Mouse (Mus musculus) intestine, embryonic 14.5 days (tissue): ENCODE measurements at regions not wholly inside any gene's neighbourhood (a gene's known extent, or its start where the extent isn't known, plus 50 kb on each side); places are given as distances from the start of the nearest gene placed in this dataset.

ENCODE experiments used
- ATAC-seq: fragments of 200-750 bp; cut with Nextera tagmentation; replicated peaks from 2 replicates; pipeline ENCODE4 v1.8.0; 2017; ENCODE audit warnings: low read depth, moderate number of reproducible peaks, moderate TSS enrichment, moderate library complexity; ENCODE audit not compliant: low FRiP score, low TSS enrichment
- DNase-seq: peaks from one replicate; pipeline ENCODE4 v3.0.0-alpha.2; 2018; ENCODE audit warnings: low spot score
- H3K27ac ChIP-seq: fragments of 300-500 bp; sonication (generic); 2 replicates; pipeline ENCODE4 v1.5.1; 2014; ENCODE audit warnings: low read depth, mild to moderate bottlenecking, control low read depth
- H3K27me3 ChIP-seq: fragments of 300-500 bp; sonication (generic); replicated peaks from 2 replicates; pipeline ENCODE4 v1.6.1; 2014; ENCODE audit warnings: low read length, control low read depth; ENCODE audit not compliant: control insufficient read depth, insufficient read depth
- H3K36me3 ChIP-seq: fragments of 300-500 bp; sonication (generic); 2 replicates; pipeline ENCODE4 v1.6.1; 2014; ENCODE audit warnings: low read length, control low read depth; ENCODE audit not compliant: control insufficient read depth, insufficient read depth
- H3K4me1 ChIP-seq: fragments of 300-500 bp; sonication (generic); replicated peaks from 2 replicates; pipeline ENCODE4 v1.6.1; 2014; ENCODE audit warnings: low read length, control low read depth, mixed read lengths; ENCODE audit not compliant: control insufficient read depth, insufficient read depth
- H3K4me2 ChIP-seq: fragments of 300-500 bp; sonication (generic); 2 replicates; pipeline ENCODE4 v1.6.1; 2014; ENCODE audit warnings: low read length
- H3K4me3 ChIP-seq: fragments of 300-500 bp; sonication (generic); 2 replicates; pipeline ENCODE4 v1.5.1; 2014; ENCODE audit warnings: low read depth, low read length, control low read depth, mixed read lengths
- H3K9ac ChIP-seq: fragments of 300-500 bp; sonication (generic); 2 replicates; pipeline ENCODE4 v1.6.1; 2014; ENCODE audit warnings: mild to moderate bottlenecking, low read length
- H3K9me3 ChIP-seq: fragments of 300-500 bp; sonication (generic); 2 replicates; pipeline ENCODE4 v1.6.1; 2016; ENCODE audit warnings: low read length, control low read depth; ENCODE audit not compliant: control insufficient read depth
- WGBS: fragments of 180-500 bp; shearing (Covaris S2); extraction: QIAGEN DNeasy Blood & Tissue Kit; methylation state at CpG from one replicate; pipeline ENCODE4 v1.1.7; 2014; 5-methylcytosine and 5-hydroxymethylcytosine counted together

GRCm38 (mm10) chr10:51792030-51792429 lies 114.5 kb downstream of the Rfx6 start:
- Histone ChIP-seq H3K9me3 (no peaks in the 10 kb centered on the region), H3K27me3 (no peaks in the 10 kb centered on the region), H3K36me3 (no peaks in the 10 kb centered on the region), H3K9ac (no peak overlapping the region), H3K27ac (no peak overlapping the region), H3K4me2 (no peak overlapping the region), H3K4me1 (no peaks in the 10 kb centered on the region), H3K4me3 (no peak overlapping the region)
- WGBS: 0% methylated on average over 1 of the region's 1 CpGs
- DNase-seq (no peak), ATAC-seq (no peak)

GRCm38 (mm10) chr10:51793876-51794275 lies 116.3 kb downstream of the Rfx6 start:
- DNase-seq: no peak
- H3K36me3 ChIP-seq: no peaks in the 10 kb centered on the region
- no peak overlapping the region for H3K4me3 ChIP-seq
- no peaks in the 10 kb centered on the region for H3K4me1 ChIP-seq
- no peaks in the 10 kb centered on the region for H3K27me3 ChIP-seq
- no peak overlapping the region for H3K27ac ChIP-seq
- H3K4me2 ChIP-seq: no peak overlapping the region
- no peak for ATAC-seq
- WGBS: 86% methylated on average over 7 of the region's 7 CpGs
- H3K9ac ChIP-seq: no peak overlapping the region
- no peaks in the 10 kb centered on the region for H3K9me3 ChIP-seq

GRCm38 (mm10) chr10:51816626-51817025 lies 139.1 kb downstream of the Rfx6 start:
- DNase-seq (no peak), ATAC-seq (no peak)
- H3K36me3 ChIP-seq: no peaks in the 10 kb centered on the region
- 72% methylated on average over 1 of the region's 1 CpGs for WGBS
- H3K27ac ChIP-seq: no peak overlapping the region
- H3K27me3 ChIP-seq: no peaks in the 10 kb centered on the region
- no peak overlapping the region for H3K4me3 ChIP-seq
- H3K4me1 ChIP-seq: no peaks in the 10 kb centered on the region
- no peak overlapping the region for H3K4me2 ChIP-seq
- H3K9ac ChIP-seq: no peak overlapping the region
- H3K9me3 ChIP-seq: no peaks in the 10 kb centered on the region

- DNase-seq: no peak
- no peak overlapping the region for H3K4me3 ChIP-seq
- H3K36me3 ChIP-seq: no peaks in the 10 kb centered on the region
- H3K27ac ChIP-seq: no peak overlapping the region
- H3K4me2 ChIP-seq: no peak overlapping the region
- no peaks in the 10 kb centered on the region for H3K27me3 ChIP-seq
- 91% methylated on average over 2 of the region's 2 CpGs for WGBS
- no peak overlapping the region for H3K9ac ChIP-seq
- H3K4me1 ChIP-seq: no peaks in the 10 kb centered on the region
- H3K9me3 ChIP-seq: no peaks in the 10 kb centered on the region
- no peak for ATAC-seq
Observed at GRCm38 (mm10) chr10:51823900-51824299, 146.3 kb downstream of the Rfx6 start.

- Histone ChIP-seq H3K4me1 (no peaks in the 10 kb centered on the region), H3K4me3 (no peak overlapping the region), H3K36me3 (no peaks in the 10 kb centered on the region), H3K4me2 (no peak overlapping the region), H3K27me3 (no peaks in the 10 kb centered on the region), H3K27ac (no peak overlapping the region), H3K9ac (no peak overlapping the region), H3K9me3 (no peaks in the 10 kb centered on the region)
- no peak for ATAC-seq
- DNase-seq: no peak
- WGBS: 83% methylated on average over 6 of the region's 6 CpGs
Observed at GRCm38 (mm10) chr10:51826431-51826964, 148.9 kb downstream of the Rfx6 start.

GRCm38 (mm10) chr10:51832459-51832858 lies 154.9 kb downstream of the Rfx6 start:
- WGBS: 37% methylated on average over 4 of the region's 4 CpGs
- ATAC-seq (no peak), DNase-seq (no peak)
- no peaks in the 10 kb centered on the region for H3K27me3 ChIP-seq
- H3K36me3 ChIP-seq: no peaks in the 10 kb centered on the region
- H3K27ac ChIP-seq: no peak overlapping the region
- H3K4me1 ChIP-seq: no peaks in the 10 kb centered on the region
- H3K9ac ChIP-seq: no peak overlapping the region
- no peak overlapping the region for H3K4me2 ChIP-seq
- H3K9me3 ChIP-seq: no peaks in the 10 kb centered on the region
- no peak overlapping the region for H3K4me3 ChIP-seq

- no peaks in the 10 kb centered on the region for H3K4me1 ChIP-seq
- H3K27ac ChIP-seq: no peak overlapping the region
- DNase-seq: no peak
- H3K27me3 ChIP-seq: no peaks in the 10 kb centered on the region
- H3K9me3 ChIP-seq: no peaks in the 10 kb centered on the region
- no peak overlapping the region for H3K9ac ChIP-seq
- no peak overlapping the region for H3K4me2 ChIP-seq
- no peaks in the 10 kb centered on the region for H3K36me3 ChIP-seq
- WGBS: 80% methylated on average over 1 of the region's 1 CpGs
- ATAC-seq: no peak
- no peak overlapping the region for H3K4me3 ChIP-seq
Observed at GRCm38 (mm10) chr10:51843099-51843498, 165.5 kb downstream of the Rfx6 start.

GRCm38 (mm10) chr10:51846287-51846686 lies 168.7 kb downstream of the Rfx6 start:
- no peak for ATAC-seq
- no peak overlapping the region for H3K9ac ChIP-seq
- no peak overlapping the region for H3K4me3 ChIP-seq
- no peaks in the 10 kb centered on the region for H3K9me3 ChIP-seq
- DNase-seq: no peak
- H3K27me3 ChIP-seq: no peaks in the 10 kb centered on the region
- no peak overlapping the region for H3K27ac ChIP-seq
- 74% methylated on average over 4 of the region's 4 CpGs for WGBS
- H3K4me1 ChIP-seq: no peaks in the 10 kb centered on the region
- H3K4me2 ChIP-seq: no peak overlapping the region
- H3K36me3 ChIP-seq: no peaks in the 10 kb centered on the region

GRCm38 (mm10) chr10:51869409-51869808 lies 152.9 kb upstream of the Vgll2 start:
- H3K27me3 ChIP-seq: no peaks in the 10 kb centered on the region
- 80% methylated on average over 3 of the region's 3 CpGs for WGBS

More at GRCm38 (mm10) chr10:51869409-51869808, 152.9 kb upstream of the Vgll2 start:
- Histone ChIP-seq H3K4me1 (no peaks in the 10 kb centered on the region), H3K9me3 (no peaks in the 10 kb centered on the region), H3K36me3 (no peaks in the 10 kb centered on the region), H3K9ac (no peak overlapping the region), H3K4me3 (no peak overlapping the region), H3K4me2 (no peak overlapping the region), H3K27ac (no peak overlapping the region)
- ATAC-seq: no peak
- DNase-seq: no peak
